Mouse (Mus musculus): ENCODE measurements around the gene Grk5. TPM values are rescaled to one million over a fixed set of nuclear protein-coding genes. Genes with fewer than 3 reads are reported as not detected.
A peak's percentile ranks its signal among the peaks of the same experiment; 100 is the strongest.

The Grk5 gene
- polyA plus RNA-seq, 1 experiment: 11.2 TPM

DNA sequence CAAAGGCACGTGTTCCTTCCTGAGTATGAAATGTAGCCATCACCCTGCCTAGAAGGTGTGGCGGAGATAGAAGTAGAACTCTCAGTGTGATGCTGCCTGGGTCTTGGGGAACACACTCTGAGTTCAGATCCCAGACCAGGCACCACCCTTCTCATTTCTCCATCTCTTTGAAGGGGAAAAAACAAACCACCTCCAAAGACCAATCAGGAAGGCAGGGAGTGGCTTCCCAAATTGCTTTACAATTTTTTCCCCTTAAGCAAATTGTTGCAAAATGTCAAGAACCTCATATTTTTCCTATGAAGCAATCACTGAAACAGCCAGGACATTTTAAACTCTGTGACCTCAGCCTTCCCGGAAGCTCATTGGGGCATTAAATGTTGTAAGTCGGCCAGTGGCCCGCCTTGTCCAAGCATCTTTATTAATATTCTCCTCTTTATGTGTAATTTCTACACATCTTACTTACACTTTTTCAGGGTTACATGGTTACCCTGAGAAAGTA lies 190.8 kb downstream of the Grk5 start:
- Histone ChIP-seq H3K27ac (ENCODE audit: insufficient read depth, low read depth, low read length) (no peak overlapping the region), H3K4me3 (ENCODE audit: insufficient read depth, low read length) (no peak overlapping the region), H3K4me1 (ENCODE audit: control insufficient read depth, insufficient read depth, low read length) (peaks cover 14% of the 10 kb centered on the region)
- no peak for TF ChIP-seq POLR2A (IDR thresholded peaks at IDR 0.05; ENCODE audit: borderline replicate concordance, low read depth, low read length)
- no peak for TF ChIP-seq CTCF (IDR thresholded peaks at IDR 0.05; ENCODE audit: low read depth, low read length)

- TF ChIP-seq CTCF (IDR thresholded peaks at IDR 0.05; ENCODE audit: low read depth, low read length): no peak
- no peak for TF ChIP-seq POLR2A (IDR thresholded peaks at IDR 0.05; ENCODE audit: borderline replicate concordance, low read depth, low read length)
- Histone ChIP-seq H3K27ac (ENCODE audit: insufficient read depth, low read depth, low read length) (no peak overlapping the region), H3K4me3 (ENCODE audit: insufficient read depth, low read length) (no peak overlapping the region), H3K4me1 (ENCODE audit: control insufficient read depth, insufficient read depth, low read length) (peaks cover 14% of the 10 kb centered on the region)
These were observed 193.5 kb downstream of the Grk5 start for GRCm38 (mm10) chr19:61083006-61083405.

DNA sequence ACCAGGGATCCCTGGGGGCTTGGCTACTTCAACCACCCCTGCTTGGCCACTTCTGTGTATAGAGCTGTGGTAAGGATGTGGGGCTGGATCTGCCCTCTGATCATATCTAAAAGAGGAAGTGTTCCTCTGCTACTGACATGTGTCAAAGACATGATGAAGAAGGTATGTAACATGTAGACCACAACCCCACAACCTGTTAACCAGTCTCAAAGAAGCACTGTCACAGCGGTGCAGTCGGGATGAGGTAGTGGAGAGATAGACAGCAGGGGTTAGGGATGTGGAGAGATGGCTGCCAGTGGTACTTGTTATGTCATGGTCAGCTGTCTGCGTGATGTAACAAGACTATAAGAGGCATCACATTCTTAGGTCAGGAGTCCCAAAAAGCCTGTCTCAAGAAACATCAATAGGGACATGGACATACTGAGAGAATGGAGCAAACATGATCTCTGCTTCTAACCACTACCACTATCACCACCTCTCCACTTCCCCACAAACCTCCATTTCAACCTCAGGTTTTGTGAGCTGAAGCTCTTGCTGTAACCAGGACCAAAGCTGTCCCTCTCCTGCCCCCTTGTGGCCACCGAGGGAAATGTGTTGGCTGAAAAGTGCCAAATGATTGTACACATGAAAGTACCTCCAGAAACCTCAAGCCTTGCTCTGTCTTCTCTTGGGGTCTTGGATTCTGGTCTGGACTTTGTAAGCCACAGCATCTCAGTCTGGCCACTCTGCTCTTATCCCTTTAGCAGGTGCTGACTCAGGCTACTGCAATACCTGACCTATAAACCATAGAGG lies 194.8 kb downstream of the Grk5 start:
- Histone ChIP-seq H3K4me1 (ENCODE audit: control insufficient read depth, insufficient read depth, low read length) (peaks cover 14% of the 10 kb centered on the region), H3K27ac (ENCODE audit: insufficient read depth, low read depth, low read length) (no peak overlapping the region), H3K4me3 (ENCODE audit: insufficient read depth, low read length) (no peak overlapping the region)
- TF ChIP-seq POLR2A (IDR thresholded peaks at IDR 0.05; ENCODE audit: borderline replicate concordance, low read depth, low read length) (no peak), CTCF (IDR thresholded peaks at IDR 0.05; ENCODE audit: low read depth, low read length) (peak; percentile 82)

DNA sequence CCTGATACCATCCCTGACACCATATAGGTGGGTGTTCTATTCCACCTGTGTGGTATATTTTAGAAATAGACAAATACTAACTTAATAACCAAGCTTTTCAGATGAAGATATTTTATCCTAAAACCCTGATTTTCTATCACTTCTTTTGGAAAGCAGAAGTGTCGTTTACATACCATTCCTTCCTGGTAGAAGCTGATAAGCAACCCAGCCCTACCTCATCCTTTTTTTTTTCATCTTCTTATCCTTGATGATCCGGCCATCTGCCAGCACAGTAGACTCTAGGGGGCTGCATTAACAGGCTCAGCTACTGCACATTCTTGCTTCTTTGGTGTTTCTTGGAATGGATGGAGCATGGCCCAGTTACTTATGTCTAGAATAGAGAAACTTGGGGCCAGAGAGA lies 195.7 kb downstream of the Grk5 start:
- Histone ChIP-seq H3K4me1 (ENCODE audit: control insufficient read depth, insufficient read depth, low read length) (peaks cover 12% of the 10 kb centered on the region), H3K4me3 (ENCODE audit: insufficient read depth, low read length) (no peak overlapping the region), H3K27ac (ENCODE audit: insufficient read depth, low read depth, low read length) (no peak overlapping the region)
- TF ChIP-seq POLR2A (IDR thresholded peaks at IDR 0.05; ENCODE audit: borderline replicate concordance, low read depth, low read length) (no peak), CTCF (IDR thresholded peaks at IDR 0.05; ENCODE audit: low read depth, low read length) (no peak)

DNA sequence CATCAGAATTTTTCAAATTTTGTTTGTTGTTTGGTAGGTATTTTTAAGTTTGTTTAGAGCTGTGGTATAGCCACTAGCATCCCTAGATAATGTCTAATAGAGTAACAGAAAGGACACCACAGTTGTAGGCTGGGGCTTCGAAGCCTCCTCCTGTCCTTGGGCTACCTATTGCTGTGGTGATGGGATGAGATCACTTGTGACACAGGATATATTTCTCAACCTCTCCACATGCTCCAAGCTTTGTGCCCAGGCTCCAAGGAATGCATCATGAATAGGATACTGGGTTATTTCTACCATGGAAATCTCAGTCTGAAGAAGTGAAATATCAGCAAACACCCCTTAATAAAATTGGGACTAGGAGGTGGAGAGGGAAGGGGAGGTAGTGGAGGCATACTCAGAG lies 198.2 kb downstream of the Grk5 start:
- Histone ChIP-seq H3K27ac (ENCODE audit: insufficient read depth, low read depth, low read length) (no peak overlapping the region), H3K4me3 (ENCODE audit: insufficient read depth, low read length) (no peak overlapping the region), H3K4me1 (ENCODE audit: control insufficient read depth, insufficient read depth, low read length) (peaks cover 8% of the 10 kb centered on the region)
- TF ChIP-seq CTCF (IDR thresholded peaks at IDR 0.05; ENCODE audit: low read depth, low read length): no peak
- TF ChIP-seq POLR2A (IDR thresholded peaks at IDR 0.05; ENCODE audit: borderline replicate concordance, low read depth, low read length): no peak

GRCm38 (mm10) chr19:61089001-61089400 lies 199.5 kb downstream of the Grk5 start:
- H3K27ac ChIP-seq (ENCODE audit: insufficient read depth, low read depth, low read length): no peak overlapping the region
- H3K4me1 ChIP-seq (ENCODE audit: control insufficient read depth, insufficient read depth, low read length): peaks cover 5% of the 10 kb centered on the region
- no peak overlapping the region for H3K4me3 ChIP-seq (ENCODE audit: insufficient read depth, low read length)
- TF ChIP-seq POLR2A (IDR thresholded peaks at IDR 0.05; ENCODE audit: borderline replicate concordance, low read depth, low read length) (no peak), CTCF (IDR thresholded peaks at IDR 0.05; ENCODE audit: low read depth, low read length) (no peak)

DNA sequence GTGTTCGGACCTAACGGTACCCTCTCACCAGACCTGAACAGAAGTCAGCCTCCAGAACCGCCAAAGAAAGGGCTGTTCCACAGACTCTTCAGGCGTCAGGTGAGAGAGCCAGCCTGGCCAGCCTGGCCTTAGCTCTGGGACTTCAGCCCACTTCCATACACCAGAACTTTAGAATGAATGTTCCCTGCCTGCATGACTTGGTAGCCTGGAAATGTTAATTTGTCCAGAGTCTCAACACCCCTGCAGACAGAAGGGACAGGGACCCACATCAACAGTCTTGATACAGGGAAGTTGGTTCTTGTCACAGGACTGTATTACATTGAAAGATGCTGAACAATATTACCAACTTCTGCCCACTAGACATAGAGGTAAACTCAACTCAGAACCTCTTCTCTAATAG lies 201.0 kb downstream of the Grk5 start:
- TF ChIP-seq CTCF (IDR thresholded peaks at IDR 0.05; ENCODE audit: low read depth, low read length) (no peak), POLR2A (IDR thresholded peaks at IDR 0.05; ENCODE audit: borderline replicate concordance, low read depth, low read length) (no peak)
- Histone ChIP-seq H3K27ac (ENCODE audit: insufficient read depth, low read depth, low read length) (no peak overlapping the region), H3K4me3 (ENCODE audit: insufficient read depth, low read length) (no peak overlapping the region), H3K4me1 (ENCODE audit: control insufficient read depth, insufficient read depth, low read length) (peaks cover 3% of the 10 kb centered on the region)

DNA sequence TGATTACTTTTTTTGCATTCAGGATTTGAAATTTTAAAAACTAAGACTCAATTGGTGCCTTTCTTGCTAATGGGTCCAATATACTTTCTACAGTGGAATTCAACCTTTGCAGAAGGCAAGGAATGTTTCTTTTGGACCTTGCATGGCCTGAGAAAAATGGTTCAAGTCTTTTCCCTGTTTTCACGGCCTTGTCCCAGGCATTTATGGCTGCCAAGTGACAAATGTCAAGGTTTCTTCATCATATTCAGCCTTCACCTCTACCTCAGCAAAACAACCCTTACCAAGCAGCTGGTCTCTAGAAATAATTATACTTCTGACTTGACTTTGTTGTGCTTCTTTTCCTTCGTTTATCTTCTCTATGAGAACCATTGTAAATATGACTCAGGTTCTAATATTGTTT lies 207.2 kb downstream of the Grk5 start:
- no peak for TF ChIP-seq CTCF (IDR thresholded peaks at IDR 0.05; ENCODE audit: low read depth, low read length)
- no peak for TF ChIP-seq POLR2A (IDR thresholded peaks at IDR 0.05; ENCODE audit: borderline replicate concordance, low read depth, low read length)
- Histone ChIP-seq H3K4me1 (ENCODE audit: control insufficient read depth, insufficient read depth, low read length) (no peaks in the 10 kb centered on the region), H3K4me3 (ENCODE audit: insufficient read depth, low read length) (no peak overlapping the region), H3K27ac (ENCODE audit: insufficient read depth, low read depth, low read length) (no peak overlapping the region)

GRCm38 (mm10) chr19:61097764-61098163 lies 208.2 kb downstream of the Grk5 start:
- no peak overlapping the region for H3K4me3 ChIP-seq (ENCODE audit: insufficient read depth, low read length)
- TF ChIP-seq CTCF (IDR thresholded peaks at IDR 0.05; ENCODE audit: low read depth, low read length): no peak
- TF ChIP-seq POLR2A (IDR thresholded peaks at IDR 0.05; ENCODE audit: borderline replicate concordance, low read depth, low read length): no peak

GRCm38 (mm10) chr19:61110184-61110583 lies 220.6 kb downstream of the Grk5 start:
- Histone ChIP-seq H3K4me1 (ENCODE audit: control insufficient read depth, insufficient read depth, low read length) (no peaks in the 10 kb centered on the region), H3K4me3 (ENCODE audit: insufficient read depth, low read length) (no peak overlapping the region), H3K27ac (ENCODE audit: insufficient read depth, low read depth, low read length) (no peak overlapping the region)
- TF ChIP-seq POLR2A (IDR thresholded peaks at IDR 0.05; ENCODE audit: borderline replicate concordance, low read depth, low read length): no peak

More at GRCm38 (mm10) chr19:61097764-61098163, 208.2 kb downstream of the Grk5 start:
- no peaks in the 10 kb centered on the region for H3K4me1 ChIP-seq (ENCODE audit: control insufficient read depth, insufficient read depth, low read length)
- H3K27ac ChIP-seq (ENCODE audit: insufficient read depth, low read depth, low read length): no peak overlapping the region

Data from bone marrow macrophage, adult 2 months (primary cell).